Comparison of ENCODE assay signal across 25 mouse cellular contexts in genomic region chr15:10742441-10742840, GRCm38 (mm10). TPM values are rescaled to one million over a fixed set of nuclear protein-coding genes. Genes with fewer than 3 reads are reported as not detected.
DNase-seq lines count a peak whose midpoint lies in the region; ATAC-seq and TF ChIP-seq lines count a peak whose summit lies in the region.
"Had no signal": no experiment of that assay in that cellular context is flagged by ENCODE, and none has a peak within 500 bp of the region (broad histone marks: within the 10 kb centered on the region; RNA-seq: fewer than 3 reads in every experiment).

No protein-coding gene starts in this region.

- no peak overlapping the region for H3K4me2 ChIP-seq in hindbrain, embryonic 11.5 days (replicated peaks; ENCODE audit: low read depth, low read length)
- no peak overlapping the region for H3K4me2 ChIP-seq in kidney, embryonic 16.5 days (replicated peaks; ENCODE audit: low read depth, low read length)
- no peak overlapping the region for H3K4me2 ChIP-seq in lung, postnatal 0 days (replicated peaks; ENCODE audit: low read depth, low read length)
- H3K4me2 ChIP-seq in neural tube, embryonic 15.5 days = no peak overlapping the region
- H3K4me2 ChIP-seq: embryonic facial prominence, embryonic 15.5 days; heart, embryonic 11.5 days; heart, embryonic 15.5 days; hindbrain, embryonic 12.5 days had no signal

- H3K4me1 ChIP-seq in hindbrain, embryonic 10.5 days (replicated peaks) = peaks cover 29% of the 10 kb centered on the region
- H3K4me1 ChIP-seq in hindbrain, embryonic 11.5 days (replicated peaks; ENCODE audit: control insufficient read depth, insufficient read depth, low read length) = peaks cover 4% of the 10 kb centered on the region
- H3K4me1 ChIP-seq in kidney, embryonic 16.5 days (ENCODE audit: insufficient read depth, low read length) = peaks cover 3% of the 10 kb centered on the region
- peaks cover 22% of the 10 kb centered on the region for H3K4me1 ChIP-seq in lung, postnatal 0 days (ENCODE audit: insufficient read depth, low read depth, low read length)
- peaks cover 15% of the 10 kb centered on the region for H3K4me1 ChIP-seq in neural tube, embryonic 15.5 days

- H3K27ac ChIP-seq in hindbrain, embryonic 10.5 days = peak overlapping the region; percentile 53; the same call in 1 of the 2 replicates
- no peak overlapping the region for H3K27ac ChIP-seq in hindbrain, embryonic 11.5 days (ENCODE audit: low read depth, low read length)
- H3K27ac ChIP-seq in kidney, embryonic 16.5 days (ENCODE audit: low read length) = no peak overlapping the region
- 0 out of 2 replicates have a peak overlapping the region, but pooled peaks have one; percentile 40 for H3K27ac ChIP-seq in lung, postnatal 0 days (ENCODE audit: low read length)
- no peak overlapping the region for H3K27ac ChIP-seq in neural tube, embryonic 15.5 days (replicated peaks)
- H3K27ac ChIP-seq: embryonic facial prominence, embryonic 15.5 days; forebrain, embryonic 10.5 days; heart, embryonic 15.5 days; hindbrain, embryonic 12.5 days had no signal

- no peak for DNase-seq in hindbrain, embryonic 10.5 days (ENCODE audit: low spot score)
- DNase-seq in hindbrain, embryonic 11.5 days (ENCODE audit: low spot score) = no peak
- peak; percentile 27 for DNase-seq in kidney, adult 9 months
- no peak for DNase-seq in lung, postnatal 0 days (ENCODE audit: low spot score)
- DNase-seq in lung, postnatal 10 days = no peak
- DNase-seq: adrenal gland, adult 2 months; adrenal gland, postnatal 25 days; cerebellum, adult 18-20 months; cerebellum, adult 9-11 months; cerebellum, postnatal 36 days; embryo, embryonic 11 days; gastrocnemius, postnatal 36 days; heart, adult 18-20 months; heart, postnatal 14 days had no signal

- no peak for TF ChIP-seq CTCF in lung, postnatal 0 days (IDR thresholded peaks at IDR 0.05)

- H3K9me3 ChIP-seq in hindbrain, embryonic 10.5 days = no peaks in the 10 kb centered on the region
- H3K9me3 ChIP-seq in hindbrain, embryonic 11.5 days (ENCODE audit: control insufficient read depth, low read length) = no peaks in the 10 kb centered on the region
- H3K9me3 ChIP-seq in kidney, embryonic 16.5 days (ENCODE audit: low read length) = no peaks in the 10 kb centered on the region
- H3K9me3 ChIP-seq in lung, postnatal 0 days (ENCODE audit: low read length) = no peaks in the 10 kb centered on the region
- H3K9me3 ChIP-seq in neural tube, embryonic 15.5 days (replicated peaks) = no peaks in the 10 kb centered on the region
- H3K9me3 ChIP-seq: embryonic facial prominence, embryonic 15.5 days; forebrain, embryonic 10.5 days; heart, embryonic 15.5 days; hindbrain, embryonic 12.5 days had no signal

- no peak overlapping the region for H3K9ac ChIP-seq in hindbrain, embryonic 11.5 days (ENCODE audit: low read depth, low read length)
- H3K9ac ChIP-seq in kidney, embryonic 16.5 days (replicated peaks; ENCODE audit: low read length) = no peak overlapping the region
- H3K9ac ChIP-seq in lung, postnatal 0 days (replicated peaks; ENCODE audit: low read depth) = no peak overlapping the region
- H3K9ac ChIP-seq in neural tube, embryonic 15.5 days (replicated peaks) = no peak overlapping the region
- H3K9ac ChIP-seq: embryonic facial prominence, embryonic 15.5 days; heart, embryonic 15.5 days; hindbrain, embryonic 12.5 days had no signal

- no peak for ATAC-seq in hindbrain, embryonic 11.5 days (ENCODE audit: low FRiP score)
- no peak for ATAC-seq in kidney, embryonic 16.5 days (ENCODE audit: low FRiP score, low TSS enrichment)
- peak; percentile 54 for ATAC-seq in lung, postnatal 0 days
- no peak for ATAC-seq in neural tube, embryonic 15.5 days (ENCODE audit: low FRiP score)
- ATAC-seq: forebrain, embryonic 14.5 days; hindbrain, embryonic 16.5 days; Patski had no signal

- H3K27me3 ChIP-seq in hindbrain, embryonic 10.5 days (ENCODE audit: insufficient read depth, poor library complexity, severe bottlenecking) = no peaks in the 10 kb centered on the region
- no peaks in the 10 kb centered on the region for H3K27me3 ChIP-seq in hindbrain, embryonic 11.5 days (ENCODE audit: control insufficient read depth, insufficient read depth, low read length)
- H3K27me3 ChIP-seq in kidney, embryonic 16.5 days (ENCODE audit: insufficient read depth, low read length) = no peaks in the 10 kb centered on the region
- H3K27me3 ChIP-seq in lung, postnatal 0 days (replicated peaks; ENCODE audit: insufficient read depth, low read length) = no peaks in the 10 kb centered on the region
- no peaks in the 10 kb centered on the region for H3K27me3 ChIP-seq in neural tube, embryonic 15.5 days (replicated peaks)
- H3K27me3 ChIP-seq: embryonic facial prominence, embryonic 15.5 days; hindbrain, embryonic 12.5 days; Patski had no signal

- TF ChIP-seq EP300 in lung, postnatal 0 days (IDR thresholded peaks at IDR 0.05) = peak; percentile 66

- H3K36me3 ChIP-seq in hindbrain, embryonic 10.5 days = no peaks in the 10 kb centered on the region
- no peaks in the 10 kb centered on the region for H3K36me3 ChIP-seq in hindbrain, embryonic 11.5 days (ENCODE audit: control insufficient read depth, insufficient read depth, low read length)
- H3K36me3 ChIP-seq in kidney, embryonic 16.5 days (ENCODE audit: insufficient read depth, low read length) = no peaks in the 10 kb centered on the region
- no peaks in the 10 kb centered on the region for H3K36me3 ChIP-seq in lung, postnatal 0 days (ENCODE audit: insufficient read depth, low read length)
- H3K36me3 ChIP-seq in neural tube, embryonic 15.5 days = no peaks in the 10 kb centered on the region
- H3K36me3 ChIP-seq: embryonic facial prominence, embryonic 15.5 days; forebrain, embryonic 10.5 days; heart, embryonic 15.5 days; hindbrain, embryonic 12.5 days had no signal

- 73% methylated on average over 6 of the region's 6 CpGs for WGBS in hindbrain, embryonic 10.5 days
- 74% methylated on average over 6 of the region's 6 CpGs for WGBS in hindbrain, embryonic 11.5 days
- whole genome bisulfite sequencing in kidney, embryonic 16.5 days = 80% methylated on average over 6 of the region's 6 CpGs
- WGBS in lung, postnatal 0 days = 43% methylated on average over 6 of the region's 6 CpGs
- WGBS in neural tube, embryonic 15.5 days = 70% methylated on average over 6 of the region's 6 CpGs

- H3K4me3 ChIP-seq in hindbrain, embryonic 10.5 days = no peak overlapping the region
- H3K4me3 ChIP-seq in hindbrain, embryonic 11.5 days (ENCODE audit: low read depth, low read length) = no peak overlapping the region
- H3K4me3 ChIP-seq in kidney, embryonic 16.5 days (ENCODE audit: low read length) = no peak overlapping the region
- H3K4me3 ChIP-seq in lung, postnatal 0 days (ENCODE audit: low read depth, low read length) = no peak overlapping the region
- H3K4me3 ChIP-seq in neural tube, embryonic 15.5 days (replicated peaks) = no peak overlapping the region
- H3K4me3 ChIP-seq: embryonic facial prominence, embryonic 15.5 days; erythroblast, embryonic 14.5 days; forebrain, embryonic 10.5 days; heart, embryonic 15.5 days; hindbrain, embryonic 12.5 days had no signal

RNA-seq across cellular contexts. Expression of gene Rai14, which starts 28.0 kb away (rescaled TPM):
- polyA plus RNA-seq in hindbrain, embryonic 10.5 days (2016; fragmentation: Nextera tagmentation; extraction: Ambion mirVana) = 72.2 and 77.9 TPM in 2 replicates
- polyA plus RNA-seq in hindbrain, embryonic 11.5 days (2014; fragmentation: Nextera tagmentation; extraction: Ambion mirVana) = 86.0 and 93.4 TPM in 2 replicates
- polyA plus RNA-seq in kidney, embryonic 16.5 days (2015; fragmentation: Nextera tagmentation; extraction: Ambion mirVana) = 60.6 and 69.6 TPM in 2 replicates
- 56.0 and 63.0 TPM in 2 replicates for polyA plus RNA-seq in lung, postnatal 0 days (2015; fragmentation: Nextera tagmentation; extraction: Ambion mirVana)
- polyA plus RNA-seq in neural tube, embryonic 15.5 days (2015; fragmentation: Nextera tagmentation; extraction: Ambion mirVana) = 10.2 and 13.2 TPM in 2 replicates
- polyA plus RNA-seq: erythroblast, embryonic 14.5 days had no signal

Comparison
In these comparisons a context has a peak if more than half of its experiments do, and no peak if none do; other contexts are left out.
1. H3K27ac ChIP-seq: peak in hindbrain, embryonic 10.5 days (single experiment) and lung, postnatal 0 days (single experiment); none in hindbrain, embryonic 11.5 days (single experiment), kidney, embryonic 16.5 days (single experiment) and neural tube, embryonic 15.5 days (single experiment).